Mouse (Mus musculus): ENCODE measurements around the gene 4921517D22Rik. TPM values are rescaled to one million over a fixed set of nuclear protein-coding genes. Genes with fewer than 3 reads are reported as not detected.
A peak's percentile ranks its signal among the peaks of the same experiment; 100 is the strongest.
"Not testable (repeated sequence)": the region's sequence is repeated elsewhere in the genome, so short reads cannot be mapped to it uniquely, and the experiment has no call there.

The 4921517D22Rik gene
- polyA plus RNA-seq (2015; fragmentation: Nextera tagmentation; extraction: Ambion mirVana), result not detected in 2 replicates

- Histone ChIP-seq H3K9ac (no peak within 1 kb of the TSS), H3K27me3 (no peaks in the 10 kb centered on the region), H3K4me2 (no peak within 1 kb of the TSS), H3K4me1 (no peaks in the 10 kb centered on the region), H3K27ac (no peak within 1 kb of the TSS), H3K4me3 (no peak within 1 kb of the TSS), H3K9me3 (no peaks in the 10 kb centered on the region), H3K36me3 (no peaks in the 10 kb centered on the region)
- WGBS, result 90% methylated on average over 3 of the region's 3 CpGs
- no peak for ATAC-seq (ENCODE audit: insufficient number of reproducible peaks, insufficient read depth, low FRiP score, low TSS enrichment, low read depth)
These were observed at the start of gene 4921517D22Rik for GRCm38 (mm10) chr13:59694008-59694407. 4921517D22Rik (minus strand) TSS chr13:59694108.

- H3K4me3 ChIP-seq, result no peak overlapping the region
- no peak for ATAC-seq (ENCODE audit: insufficient number of reproducible peaks, insufficient read depth, low FRiP score, low TSS enrichment, low read depth)
- no peak overlapping the region for H3K4me2 ChIP-seq
- H3K36me3 ChIP-seq, result no peaks in the 10 kb centered on the region
- H3K9ac ChIP-seq, result no peak overlapping the region
- no peaks in the 10 kb centered on the region for H3K4me1 ChIP-seq
- H3K9me3 ChIP-seq, result no peaks in the 10 kb centered on the region
- H3K27me3 ChIP-seq, result no peaks in the 10 kb centered on the region
- 76% methylated on average over 10 of the region's 10 CpGs for WGBS
- H3K27ac ChIP-seq, result no peak overlapping the region
These were observed 47.8 kb upstream of the 4921517D22Rik start for GRCm38 (mm10) chr13:59741697-59742096.

DNA sequence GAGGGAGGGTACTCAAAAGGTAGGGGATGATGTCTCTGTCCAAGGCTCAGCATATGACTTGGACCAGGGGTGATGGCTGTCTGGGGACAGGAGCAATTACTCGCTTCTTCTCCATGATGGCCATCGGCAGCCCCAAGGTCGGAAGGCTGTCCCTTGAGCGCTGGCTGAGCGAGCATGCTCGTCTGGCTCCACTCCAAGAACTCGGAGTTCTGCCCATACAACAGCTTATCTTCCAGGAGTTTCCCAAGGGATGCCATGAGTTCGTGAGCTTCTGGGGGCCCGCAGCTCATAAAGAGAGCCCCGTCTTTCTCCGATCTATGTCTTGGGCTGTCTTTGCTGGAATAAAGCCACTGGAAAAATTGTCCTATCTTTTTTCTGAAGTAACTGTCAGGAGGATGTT is 47.2 kb upstream of the 4921517D22Rik start:
- ATAC-seq (ENCODE audit: insufficient number of reproducible peaks, insufficient read depth, low FRiP score, low TSS enrichment, low read depth), result no peak
- Histone ChIP-seq H3K4me1 (no peaks in the 10 kb centered on the region), H3K4me2 (no peak overlapping the region), H3K36me3 (no peaks in the 10 kb centered on the region), H3K9me3 (no peaks in the 10 kb centered on the region), H3K27ac (no peak overlapping the region), H3K27me3 (no peaks in the 10 kb centered on the region), H3K9ac (no peak overlapping the region), H3K4me3 (no peak overlapping the region)
- WGBS, result 89% methylated on average over 11 of the region's 11 CpGs

DNA sequence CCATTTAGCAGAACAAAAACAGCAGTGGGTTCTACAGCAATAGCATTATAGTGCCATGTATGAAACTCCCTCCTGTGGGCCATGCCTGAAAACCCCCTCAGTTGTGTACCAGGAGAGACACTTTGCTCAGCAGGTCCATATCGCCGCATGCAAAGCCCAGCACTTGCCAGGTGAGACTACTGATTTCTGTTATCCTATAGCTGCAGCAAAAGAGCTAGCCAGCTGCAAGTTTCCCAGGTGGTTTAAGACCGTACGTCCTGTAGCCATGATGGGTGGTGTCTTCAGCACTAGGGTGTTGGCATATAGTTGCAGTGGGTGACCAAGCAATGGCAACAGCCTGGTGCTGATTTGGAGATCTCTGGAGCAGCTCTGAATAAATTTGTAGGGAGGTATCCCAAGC is 45.5 kb upstream of the 4921517D22Rik start:
- ATAC-seq (ENCODE audit: insufficient number of reproducible peaks, insufficient read depth, low FRiP score, low TSS enrichment, low read depth), result no peak
- Histone ChIP-seq H3K27ac (no peak overlapping the region), H3K27me3 (no peaks in the 10 kb centered on the region), H3K4me2 (no peak overlapping the region), H3K9ac (no peak overlapping the region), H3K4me3 (no peak overlapping the region), H3K36me3 (no peaks in the 10 kb centered on the region), H3K9me3 (no peaks in the 10 kb centered on the region), H3K4me1 (peaks cover 4% of the 10 kb centered on the region; the same call in 1 of the 2 replicates)
- WGBS, result 96% methylated on average over 4 of the region's 4 CpGs

- no peak overlapping the region for H3K4me3 ChIP-seq
- H3K4me1 ChIP-seq, result peaks cover 4% of the 10 kb centered on the region; the same call in 1 of the 2 replicates
- 82% methylated on average over 2 of the region's 2 CpGs for WGBS
- H3K9me3 ChIP-seq, result no peaks in the 10 kb centered on the region
- H3K36me3 ChIP-seq, result no peaks in the 10 kb centered on the region
- H3K27me3 ChIP-seq, result no peaks in the 10 kb centered on the region
- ATAC-seq (ENCODE audit: insufficient number of reproducible peaks, insufficient read depth, low FRiP score, low TSS enrichment, low read depth), result no peak
- no peak overlapping the region for H3K4me2 ChIP-seq
- H3K27ac ChIP-seq, result no peak overlapping the region
- H3K9ac ChIP-seq, result no peak overlapping the region
These were observed 44.5 kb upstream of the 4921517D22Rik start for GRCm38 (mm10) chr13:59738455-59738854.

DNA sequence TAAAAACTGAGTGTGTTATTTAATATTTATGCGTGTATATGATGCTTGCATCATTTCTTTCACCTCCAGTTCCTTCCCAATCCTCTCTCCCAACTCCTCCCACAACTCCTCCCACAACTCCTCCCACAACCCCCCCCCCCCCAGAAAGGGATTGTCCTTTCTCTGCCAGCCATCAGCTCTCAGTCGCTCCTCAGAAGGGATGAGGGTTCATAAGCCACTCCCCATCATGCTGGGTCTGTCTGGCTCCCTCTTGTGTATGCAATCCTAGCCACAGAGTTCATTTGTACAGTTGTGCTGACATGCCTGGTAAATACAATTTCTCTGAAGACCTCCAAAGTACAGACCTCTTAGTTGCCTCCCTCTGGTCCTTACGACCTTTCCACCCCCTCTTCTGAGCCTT is 41.3 kb upstream of the 4921517D22Rik start:
- H3K27ac ChIP-seq, result no peak overlapping the region
- no peak overlapping the region for H3K4me2 ChIP-seq
- ATAC-seq (ENCODE audit: insufficient number of reproducible peaks, insufficient read depth, low FRiP score, low TSS enrichment, low read depth), result peak; percentile 49; the same call in 1 of the 2 replicates
- no peaks in the 10 kb centered on the region for H3K27me3 ChIP-seq
- H3K4me1 ChIP-seq, result peaks cover 4% of the 10 kb centered on the region; the same call in 1 of the 2 replicates
- 24% methylated on average over 3 of the region's 3 CpGs for WGBS
- H3K36me3 ChIP-seq, result no peaks in the 10 kb centered on the region
- H3K4me3 ChIP-seq, result no peak overlapping the region
- H3K9me3 ChIP-seq, result no peaks in the 10 kb centered on the region
- no peak overlapping the region for H3K9ac ChIP-seq

DNA sequence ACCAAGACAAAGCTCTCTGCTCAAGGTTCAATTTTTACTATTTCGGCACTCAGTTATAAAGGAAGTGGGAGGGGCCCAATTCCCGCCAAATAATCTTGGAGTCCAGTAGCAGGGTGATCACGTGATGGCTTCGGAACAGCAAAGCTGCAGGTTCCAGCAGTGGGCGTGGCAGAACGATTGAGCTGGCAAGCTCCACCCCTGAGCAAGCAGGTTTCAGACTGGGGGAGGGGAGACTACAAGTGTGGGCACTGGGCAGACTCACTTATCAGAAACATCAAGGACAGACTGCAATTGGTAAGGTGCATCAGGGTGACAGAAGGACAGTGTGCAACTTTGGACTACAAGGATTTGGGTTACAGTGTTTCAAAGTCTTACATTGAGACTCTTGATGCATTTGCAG is 40.4 kb upstream of the 4921517D22Rik start:
- H3K36me3 ChIP-seq; H3K9me3 ChIP-seq; H3K4me2 ChIP-seq; H3K27ac ChIP-seq; H3K27me3 ChIP-seq; H3K9ac ChIP-seq; ATAC-seq (ENCODE audit: insufficient number of reproducible peaks, insufficient read depth, low FRiP score, low TSS enrichment, low read depth); H3K4me1 ChIP-seq; H3K4me3 ChIP-seq: not testable (repeated sequence)
- 28% methylated on average over 6 of the region's 6 CpGs for WGBS

DNA sequence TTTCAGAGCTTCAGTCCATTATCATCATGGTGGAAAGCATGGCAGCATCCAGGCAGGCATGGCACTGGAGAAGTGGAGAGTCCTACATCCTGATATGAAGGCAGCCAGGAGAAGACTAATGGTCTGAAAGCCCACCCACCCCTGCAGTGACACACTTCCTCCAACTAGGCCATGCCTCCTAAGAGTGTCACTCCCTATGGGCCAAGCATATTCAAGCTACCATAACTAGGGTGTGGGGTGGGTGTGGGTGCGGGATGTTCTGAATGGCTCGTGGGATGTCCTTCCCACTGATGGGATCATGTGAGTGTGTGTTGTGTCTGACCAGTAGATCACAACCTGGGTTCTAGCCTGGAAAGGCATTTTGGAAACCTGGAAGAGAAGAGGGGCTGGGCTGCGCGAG is 40.0 kb upstream of the 4921517D22Rik start:
- Histone ChIP-seq H3K4me2 (no peak overlapping the region), H3K9me3 (no peaks in the 10 kb centered on the region), H3K9ac (no peak overlapping the region), H3K4me1 (peaks cover 4% of the 10 kb centered on the region; the same call in 1 of the 2 replicates), H3K27me3 (no peaks in the 10 kb centered on the region), H3K36me3 (no peaks in the 10 kb centered on the region), H3K4me3 (no peak overlapping the region), H3K27ac (no peak overlapping the region)
- WGBS, result 67% methylated on average over 4 of the region's 4 CpGs
- ATAC-seq (ENCODE audit: insufficient number of reproducible peaks, insufficient read depth, low FRiP score, low TSS enrichment, low read depth), result no peak

DNA sequence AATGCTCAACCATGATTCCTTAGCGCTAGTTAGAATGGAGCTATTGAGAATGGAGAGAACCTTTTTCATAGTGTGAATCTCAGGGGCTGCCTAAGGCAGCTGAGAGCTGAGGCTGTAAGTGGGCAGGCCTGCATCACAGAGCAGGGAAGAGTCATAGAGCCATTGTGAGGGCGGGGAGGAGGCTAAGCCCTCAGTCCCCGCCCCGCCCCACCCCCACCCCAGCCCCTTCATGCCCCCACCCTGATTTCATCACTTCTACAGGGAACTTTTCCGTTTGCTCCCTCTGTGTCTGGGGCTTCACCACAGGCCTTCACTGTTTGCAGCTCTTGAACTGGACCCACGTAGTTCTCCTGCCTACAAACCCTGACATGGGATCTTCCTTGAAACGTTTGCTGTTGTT is 37.7 kb upstream of the 4921517D22Rik start, which contains the start of gene Spata31d1d:
Gene Spata31d1d, minus strand, starts transcription at position 101 of the 400 bp plus-strand sequence.
- ATAC-seq (ENCODE audit: insufficient number of reproducible peaks, insufficient read depth, low FRiP score, low TSS enrichment, low read depth), result no peak
- H3K36me3 ChIP-seq, result no peaks in the 10 kb centered on the region
- H3K27me3 ChIP-seq, result no peaks in the 10 kb centered on the region
- no peak within 1 kb of the TSS for H3K27ac ChIP-seq
- H3K4me2 ChIP-seq, result no peak within 1 kb of the TSS
- H3K4me3 ChIP-seq, result no peak within 1 kb of the TSS
- no peaks in the 10 kb centered on the region for H3K9me3 ChIP-seq
- H3K9ac ChIP-seq, result no peak within 1 kb of the TSS
- 38% methylated on average over 7 of the region's 7 CpGs for WGBS
- peaks cover 6% of the 10 kb centered on the region; the same call in 1 of the 2 replicates for H3K4me1 ChIP-seq

GRCm38 (mm10) chr13:59728378-59729093 is 34.6 kb upstream of the 4921517D22Rik start:
- Histone ChIP-seq H3K4me1 (peaks cover 10% of the 10 kb centered on the region; the same call in 1 of the 2 replicates), H3K9me3 (no peaks in the 10 kb centered on the region), H3K9ac (no peak overlapping the region), H3K27ac (no peak overlapping the region), H3K4me3 (no peak overlapping the region), H3K27me3 (no peaks in the 10 kb centered on the region), H3K36me3 (no peaks in the 10 kb centered on the region), H3K4me2 (no peak overlapping the region)
- ATAC-seq (ENCODE audit: insufficient number of reproducible peaks, insufficient read depth, low FRiP score, low TSS enrichment, low read depth), result 0 out of 2 replicates have a peak, but pooled peaks have one; percentile 57
- WGBS, result 31% methylated on average over 7 of the region's 7 CpGs

DNA sequence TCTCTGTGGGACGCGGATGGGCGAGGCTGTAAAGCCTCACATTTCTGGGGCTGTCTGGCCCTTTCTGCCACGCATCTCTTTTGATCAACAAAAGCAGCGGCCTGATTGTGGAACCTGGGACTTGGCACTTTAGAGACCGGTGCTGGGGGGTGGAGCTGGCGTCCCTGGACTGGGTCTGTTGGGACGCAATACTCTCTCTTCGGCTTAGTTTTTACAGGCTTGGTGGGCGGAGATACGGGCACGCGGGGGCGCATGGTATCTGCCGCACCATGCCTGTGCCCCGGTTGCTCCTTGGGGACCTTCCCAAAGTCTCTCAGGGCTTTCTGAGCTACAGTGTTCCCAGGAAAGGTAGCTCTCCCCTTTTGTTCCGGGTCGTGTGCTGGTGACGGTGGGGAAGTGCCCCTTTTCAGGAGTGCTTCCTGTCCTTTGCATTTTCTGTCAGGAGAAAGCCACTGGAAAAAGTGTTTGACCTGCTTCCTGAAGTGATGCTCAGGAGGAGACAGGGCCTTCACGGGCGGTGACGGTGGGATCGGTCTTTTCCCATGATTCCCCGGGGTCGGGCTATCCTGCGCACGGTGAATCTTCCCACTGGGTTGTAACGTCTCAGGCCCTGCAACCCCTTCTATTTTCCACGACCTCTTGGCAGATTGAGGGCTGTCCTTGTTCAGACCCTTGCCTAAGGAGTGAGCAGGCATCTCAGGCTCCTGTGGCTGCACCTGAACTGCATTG is 32.4 kb upstream of the 4921517D22Rik start:
- Histone ChIP-seq H3K36me3 (no peaks in the 10 kb centered on the region), H3K4me2 (peak overlapping the region; percentile 44), H3K4me3 (0 out of 2 replicates have a peak overlapping the region, but pooled peaks have one; percentile 5), H3K4me1 (peaks cover 10% of the 10 kb centered on the region; the same call in 1 of the 2 replicates), H3K9ac (peak overlapping the region; percentile 44; the same call in 1 of the 2 replicates), H3K9me3 (no peaks in the 10 kb centered on the region), H3K27me3 (no peaks in the 10 kb centered on the region), H3K27ac (no peak overlapping the region)
- no peak for ATAC-seq (ENCODE audit: insufficient number of reproducible peaks, insufficient read depth, low FRiP score, low TSS enrichment, low read depth)
- 36% methylated on average over 29 of the region's 29 CpGs for WGBS
